Mouse (Mus musculus): ENCODE data around the gene Lhfpl4.

DNA sequence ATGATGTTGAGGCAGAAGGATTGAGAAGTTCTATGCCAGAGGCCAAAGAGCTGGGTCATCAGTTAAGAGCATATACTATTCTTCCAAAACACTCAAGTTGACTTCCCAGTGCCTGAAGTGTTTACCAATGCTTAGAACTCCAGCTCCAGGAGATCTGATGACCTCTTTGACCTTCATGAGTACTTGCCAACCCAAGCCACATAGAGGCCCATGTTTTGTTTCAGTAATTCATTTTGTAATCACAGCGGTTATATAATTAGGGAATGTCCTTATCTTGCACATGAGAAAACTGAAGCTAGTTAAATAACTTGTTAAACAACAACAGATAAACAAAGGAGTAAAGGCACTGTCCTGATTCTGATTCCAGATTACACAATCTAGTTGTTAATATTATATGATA lies 50.4 kb downstream of the Lhfpl4 start:
- TF ChIP-seq CTCF (conservative IDR thresholded peaks at IDR 0.05 in 1 of 2, IDR thresholded peaks at IDR 0.05 in 1 of 2; ENCODE audit: low read depth in 2 of 2, low read length in 2 of 2) (no peak), POLR2A (IDR thresholded peaks at IDR 0.05; ENCODE audit: low read depth, low read length) (no peak), E2F4 (IDR thresholded peaks at IDR 0.05; ENCODE audit: insufficient replicate concordance, low read depth, low read length) (no peak), MAX (IDR thresholded peaks at IDR 0.05; ENCODE audit: low read length) (no peak), HCFC1 (IDR thresholded peaks at IDR 0.05; ENCODE audit: low read depth, low read length) (no peak), ELF1 (IDR thresholded peaks at IDR 0.05; ENCODE audit: low read depth, low read length) (no peak), EP300 (IDR thresholded peaks at IDR 0.05; ENCODE audit: low read length) (no peak), BHLHE40 (IDR thresholded peaks at IDR 0.05; ENCODE audit: low read depth, low read length) (no peak), TCF12 (IDR thresholded peaks at IDR 0.05; ENCODE audit: low read depth, low read length) (no peak), MEF2A (IDR thresholded peaks at IDR 0.05; ENCODE audit: borderline replicate concordance, low read depth, low read length) (no peak)

Data from CH12.LX (cell line).